Mouse (Mus musculus) retina, postnatal 7 days (tissue): ENCODE data around the gene Phka2.

Source experiments
- DNase-seq: peaks from one replicate; pipeline ENCODE4 v3.0.0-alpha.2; 2012; ENCODE audit warnings: low read depth, low spot score

Gene Phka2

DNA sequence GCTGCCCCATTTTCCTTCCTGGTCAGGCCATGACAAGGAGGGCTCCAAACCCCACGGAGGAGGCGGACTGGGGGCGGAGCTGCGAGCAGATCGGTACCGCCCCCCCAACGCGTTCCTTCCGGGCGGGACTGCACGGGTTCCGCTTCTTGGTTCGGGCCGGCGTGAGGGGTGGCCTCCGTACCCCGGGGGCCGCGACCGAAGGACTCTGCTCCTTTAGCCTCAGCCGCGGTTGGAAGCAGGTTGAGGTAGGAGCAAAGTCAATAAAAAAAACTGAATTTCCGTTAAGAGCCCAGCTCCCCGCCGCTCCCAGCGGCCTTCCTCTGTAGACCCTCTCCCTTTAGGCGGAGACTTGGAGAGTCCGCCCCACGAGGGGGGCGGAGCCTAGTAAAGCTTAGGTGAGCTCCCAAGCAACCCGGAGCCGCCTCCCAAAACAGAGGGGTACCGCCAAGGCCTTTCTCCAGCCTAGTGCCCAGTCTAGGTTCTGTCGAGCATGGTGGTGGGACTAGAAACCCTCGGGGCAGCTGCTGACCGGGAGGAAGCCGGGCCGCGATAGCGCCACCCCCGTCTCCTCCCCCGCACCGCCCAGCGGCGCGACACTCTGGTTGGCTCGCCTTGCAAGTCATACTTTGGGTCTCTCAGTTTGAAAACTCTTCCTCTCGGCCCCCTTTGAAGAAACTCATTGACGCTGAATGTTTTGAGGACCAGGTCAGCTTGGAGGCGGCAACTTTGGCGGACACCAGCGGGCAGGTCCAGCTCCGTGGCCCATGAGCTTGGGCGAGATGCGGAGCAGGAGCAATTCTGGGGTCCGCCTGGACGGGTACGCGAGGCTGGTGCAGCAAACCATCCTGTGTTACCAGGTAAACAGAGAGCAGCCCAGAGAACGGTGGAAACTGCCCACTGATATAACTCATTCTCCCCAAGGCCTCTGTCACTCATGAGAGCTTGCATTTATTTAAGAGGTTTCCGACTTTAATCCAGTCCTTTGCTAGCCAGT is at the start of gene Phka2:
TSS of gene Phka2 (plus strand) at position 119 of the 994 bp plus-strand sequence.
- DNase-seq, result peak; percentile 51

DNA sequence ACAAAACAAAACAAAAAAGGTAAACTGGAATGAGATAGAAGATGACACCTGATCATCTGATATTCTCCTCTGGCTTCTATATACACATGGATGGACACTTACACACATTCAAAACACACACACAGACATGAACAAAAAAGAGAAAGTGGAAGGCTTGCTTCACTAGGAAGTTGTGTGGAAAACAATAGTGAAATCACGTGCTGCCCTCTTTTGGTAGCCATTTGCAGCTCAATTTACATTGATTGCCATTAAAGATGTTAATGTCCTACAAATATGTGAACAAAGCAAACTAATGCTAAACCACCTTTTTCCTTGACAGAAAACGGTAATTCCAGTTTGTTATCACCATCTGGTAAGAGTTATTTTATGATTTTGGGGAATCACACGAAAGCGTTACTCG is 46.3 kb upstream of the Phka2 start:
- DNase-seq, result no peak

DNA sequence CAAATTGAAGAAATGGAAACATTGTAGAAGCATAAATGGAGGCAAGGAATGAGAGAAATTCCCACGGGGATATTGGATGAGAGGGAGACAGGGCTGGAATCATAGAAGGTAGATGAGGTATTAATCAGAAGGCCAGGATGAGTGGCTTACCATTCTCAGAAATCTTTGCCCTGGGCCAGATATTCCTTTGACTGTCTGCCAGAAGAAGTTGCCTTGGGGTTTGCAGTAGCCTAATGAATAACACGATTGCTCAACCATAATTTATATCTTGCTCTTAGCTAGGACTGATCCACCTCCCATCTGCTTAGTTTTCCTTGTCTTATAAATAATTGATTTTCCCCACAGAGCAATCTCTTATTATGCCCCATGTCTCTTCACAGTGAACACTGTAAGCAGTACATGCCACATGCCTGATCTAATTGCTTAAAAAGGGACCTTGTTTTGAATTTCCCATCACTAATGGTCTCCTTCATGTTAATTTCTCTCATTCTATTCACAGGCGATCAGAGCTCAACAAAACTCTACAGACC is 30.6 kb upstream of the Phka2 start:
- no peak for DNase-seq

DNA sequence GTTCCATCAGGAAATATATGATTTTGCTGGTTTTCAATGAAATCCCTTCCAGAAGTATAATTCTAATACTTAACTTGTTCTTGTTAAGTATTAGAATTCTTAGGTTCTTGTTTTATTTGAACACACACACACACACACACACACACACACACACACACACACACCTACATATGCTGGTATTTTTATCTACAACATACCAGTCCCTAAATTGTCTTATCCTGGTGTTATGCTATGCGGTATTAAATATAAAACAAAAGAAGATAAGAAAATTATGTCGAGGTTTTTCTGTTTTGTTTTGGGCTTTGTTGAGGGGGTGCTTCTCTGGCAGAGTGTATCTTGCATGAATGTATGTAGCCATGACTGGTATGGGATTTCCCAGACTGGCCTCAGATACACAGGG is 12.2 kb upstream of the Phka2 start:
- no peak for DNase-seq

DNA sequence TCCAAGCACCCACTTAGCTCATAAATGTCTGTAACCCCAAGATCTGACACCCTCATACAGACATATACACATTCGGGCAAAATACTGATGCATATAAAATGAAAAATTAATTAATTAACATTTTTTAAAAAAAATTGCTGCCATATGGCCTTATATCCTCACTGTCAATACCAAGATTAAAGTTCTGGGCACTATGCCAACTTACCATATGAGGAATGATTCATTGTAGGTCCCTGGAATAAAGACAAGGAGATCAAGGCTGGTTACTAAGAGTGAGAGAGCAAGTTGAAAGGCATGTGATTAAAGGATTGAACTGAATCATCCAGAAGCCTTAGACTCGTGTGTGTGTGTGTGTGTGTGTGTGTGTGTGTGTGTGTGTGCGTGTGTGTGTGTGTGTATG is 7.6 kb upstream of the Phka2 start:
- peak; percentile 16 for DNase-seq

DNA sequence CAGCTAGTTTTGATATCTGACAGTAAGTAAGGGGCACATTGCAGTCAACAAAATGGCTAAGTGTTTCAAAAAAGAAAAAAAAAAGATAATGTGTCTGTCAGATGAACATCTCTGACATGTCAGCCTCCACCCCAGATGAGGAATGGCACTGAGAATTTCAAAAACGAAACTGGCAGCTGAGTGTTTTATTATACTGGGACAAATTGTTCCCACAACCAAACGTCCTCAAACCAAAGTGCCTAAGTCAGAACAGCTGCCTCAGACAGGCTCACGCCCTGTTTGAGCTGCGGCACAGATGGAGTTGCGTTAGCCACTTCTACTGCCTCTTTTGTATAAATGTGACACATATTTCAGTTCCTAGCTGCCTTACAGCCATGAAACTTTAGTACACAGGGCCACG is 7.0 kb upstream of the Phka2 start:
- DNase-seq, result no peak

DNA sequence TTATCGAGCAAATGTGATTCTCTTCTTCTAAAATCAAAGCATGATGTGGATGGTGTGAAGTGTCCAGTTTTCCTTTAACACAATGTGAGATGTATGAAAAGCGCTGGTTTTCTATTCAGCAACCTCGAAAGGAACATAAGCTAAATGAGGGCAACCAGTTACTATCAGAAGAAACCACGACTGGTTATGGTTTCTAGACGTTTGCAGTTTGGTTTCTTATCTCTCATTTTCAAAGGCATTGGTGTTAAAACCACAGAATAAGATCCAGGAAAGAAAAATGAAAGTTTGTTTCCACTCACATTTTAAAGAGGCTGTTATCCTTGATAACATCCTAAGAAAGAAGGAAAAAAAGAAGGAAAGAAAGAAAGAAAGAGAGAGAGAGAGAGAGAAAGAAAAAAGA is 5.5 kb upstream of the Phka2 start:
- DNase-seq, result no peak

DNA sequence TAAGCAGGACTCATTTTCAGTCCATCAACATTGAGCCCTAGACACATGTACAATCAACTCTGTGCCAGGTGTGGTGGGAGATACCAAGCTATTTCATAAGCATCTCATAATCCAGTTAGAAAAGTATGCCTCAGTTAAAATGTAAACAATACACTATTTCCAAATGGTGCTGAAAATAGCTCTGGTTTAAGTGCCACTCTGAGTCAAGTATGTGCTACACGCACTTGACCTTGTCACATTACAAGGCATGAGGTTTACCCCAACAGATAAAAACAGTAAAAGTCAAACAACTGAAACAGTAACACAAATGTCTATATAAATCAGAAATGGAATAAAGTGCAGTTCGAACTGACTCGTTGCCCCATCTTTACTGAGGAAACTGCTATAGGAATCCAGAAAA is 871 bp upstream of the Phka2 start:
- DNase-seq, result no peak

DNA sequence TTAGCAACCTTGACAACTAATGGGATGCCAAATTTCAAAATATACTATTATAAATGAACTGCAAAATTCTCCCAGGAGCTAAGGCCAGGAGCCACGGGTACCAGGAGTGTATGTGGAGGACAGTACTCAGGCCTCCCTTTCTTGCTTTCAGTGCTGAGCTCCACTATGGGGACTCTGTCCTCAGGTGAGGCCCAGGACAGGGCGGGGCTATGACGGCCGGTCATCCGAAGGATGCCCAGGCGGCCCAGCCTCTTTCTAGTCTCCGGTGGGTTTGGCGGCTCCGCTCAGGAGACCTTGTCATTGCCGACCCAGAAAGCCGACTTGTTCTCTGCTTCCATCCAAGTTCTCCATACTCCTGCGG is 299 bp upstream of the Phka2 start:
- DNase-seq, result no peak

DNA sequence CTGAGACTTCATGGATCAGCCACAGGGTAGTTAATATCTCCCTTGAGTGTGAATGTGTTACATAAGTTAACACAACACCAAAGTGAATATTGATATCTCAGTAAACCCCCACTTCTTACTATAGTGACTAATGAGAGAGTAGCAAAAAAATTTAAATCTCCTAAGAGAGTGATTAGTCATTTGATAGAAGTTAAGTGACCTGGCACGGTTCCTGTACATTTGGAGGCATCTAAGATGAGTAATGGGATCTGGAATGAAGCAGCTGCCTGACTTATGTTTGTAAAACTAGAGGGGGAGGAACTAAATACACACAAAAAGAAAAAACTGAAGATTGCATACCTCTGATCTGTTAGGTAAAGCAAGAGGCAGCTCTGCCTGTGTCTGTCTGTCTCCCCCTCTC is 7.1 kb downstream of the Phka2 start:
- DNase-seq, result no peak

DNA sequence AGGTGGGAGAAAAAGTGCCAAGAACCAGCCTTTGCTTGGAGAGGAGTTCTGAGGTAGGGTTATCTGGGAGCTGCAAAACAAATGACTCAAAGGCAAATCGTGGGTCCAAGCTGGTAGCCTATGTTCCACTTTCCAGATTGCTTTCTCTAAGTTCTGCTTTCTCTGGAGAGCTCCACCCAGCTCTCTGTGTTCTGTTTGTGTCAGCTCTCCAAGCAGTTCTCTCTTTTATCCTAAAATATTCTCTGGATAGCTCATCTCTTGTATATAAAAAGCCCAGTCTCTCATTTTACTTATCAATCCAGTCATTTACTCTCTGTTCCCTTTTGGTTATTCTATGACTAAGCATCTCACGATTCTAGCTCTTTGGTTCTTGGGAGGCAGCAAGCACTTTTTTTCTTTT is 8.2 kb downstream of the Phka2 start:
- no peak for DNase-seq

DNA sequence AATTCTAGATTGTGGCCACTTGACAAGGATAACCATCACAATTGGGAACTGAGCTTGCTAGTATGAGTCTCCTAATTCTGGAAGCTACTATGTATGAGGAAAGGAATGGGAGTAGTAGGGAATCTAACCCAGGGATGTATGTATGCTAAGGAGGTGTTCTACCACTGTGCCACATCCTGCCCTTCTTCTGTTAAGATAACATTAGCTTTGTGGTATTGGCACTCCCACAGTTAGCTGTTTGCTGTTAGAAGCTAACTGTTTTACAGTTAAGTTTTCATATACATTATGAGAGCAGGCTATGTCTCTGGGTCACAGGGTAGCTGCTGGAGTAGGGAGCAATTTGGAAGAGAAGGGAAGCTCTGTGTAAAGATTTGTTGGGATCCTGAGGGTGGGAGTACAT is 14.1 kb downstream of the Phka2 start:
- no peak for DNase-seq

DNA sequence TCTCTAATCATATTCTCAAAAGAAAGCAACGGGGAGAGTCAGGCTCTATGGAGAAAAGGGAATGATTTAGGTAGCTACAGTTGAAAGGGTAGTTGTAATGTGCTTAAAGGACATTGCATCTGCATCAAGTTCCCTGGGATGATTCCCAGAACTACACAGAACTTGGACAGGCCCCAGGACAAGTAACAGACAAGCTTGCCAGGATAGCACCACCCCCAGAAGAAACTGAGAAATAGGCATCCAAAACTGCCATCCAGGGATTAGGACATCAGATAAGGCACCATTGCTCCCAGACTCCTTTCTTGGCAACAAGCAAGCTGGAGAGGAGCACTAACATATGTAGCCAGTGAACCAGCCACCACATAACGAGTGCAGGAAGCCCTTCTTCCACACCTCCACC is 40.8 kb downstream of the Phka2 start:
- DNase-seq, result no peak

DNA sequence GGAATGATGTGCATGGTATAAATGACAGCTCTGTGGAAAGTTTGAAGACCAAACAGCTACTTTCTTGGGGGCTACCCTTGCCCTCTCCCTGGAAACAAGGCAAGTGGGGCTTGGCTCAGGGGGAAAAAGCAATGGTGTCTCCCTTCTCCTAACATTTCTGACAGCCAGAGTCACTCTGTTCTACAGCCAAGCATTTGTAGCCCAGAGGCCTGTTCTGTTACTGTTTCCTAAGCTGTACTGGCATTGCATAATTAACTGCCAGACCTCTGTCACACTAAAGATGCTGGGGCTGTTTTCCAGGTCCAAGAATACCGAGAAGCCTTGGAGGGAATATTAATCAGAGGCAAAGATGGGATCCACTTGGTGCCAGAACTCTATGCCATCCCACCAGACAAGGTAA is 46.9 kb downstream of the Phka2 start:
- no peak for DNase-seq

DNA sequence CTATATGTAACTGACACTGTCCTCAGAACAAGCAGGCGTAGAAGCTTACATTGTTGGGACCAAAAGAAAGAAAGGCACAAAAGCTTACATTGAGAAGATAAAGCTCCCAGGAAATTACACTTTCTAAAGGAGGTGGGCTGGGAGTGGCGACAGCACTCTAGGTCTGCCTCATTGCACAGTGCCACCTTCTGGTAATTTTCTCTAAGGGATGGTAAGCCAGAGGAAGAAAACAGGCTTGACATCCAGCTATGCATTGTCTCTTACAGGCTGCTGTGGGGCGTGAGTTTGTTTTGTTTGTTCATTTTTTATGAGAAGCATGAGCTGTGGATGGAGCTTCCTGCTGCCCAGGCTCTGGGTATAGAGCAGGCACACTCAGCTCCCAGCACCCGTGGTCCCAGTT is 50.1 kb downstream of the Phka2 start:
- no peak for DNase-seq

DNA sequence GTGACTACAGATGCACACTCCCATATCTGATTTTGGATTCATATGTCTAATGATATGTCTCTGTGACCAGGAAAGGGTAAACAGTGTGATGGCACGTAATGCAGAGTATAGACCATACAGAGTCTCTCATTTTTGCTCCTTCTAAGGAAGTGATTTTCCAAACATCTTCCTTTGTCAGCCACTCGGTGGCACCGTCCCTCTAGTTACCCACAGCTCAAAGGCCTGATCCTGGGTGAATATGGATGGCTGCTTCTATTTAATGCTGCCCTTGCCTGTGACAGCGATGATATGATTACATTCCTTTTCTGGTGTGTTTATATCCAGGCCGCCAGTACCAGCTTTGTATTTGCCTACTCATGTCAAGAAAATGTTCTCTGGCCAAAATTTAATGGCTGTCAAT is 81.6 kb downstream of the Phka2 start:
- DNase-seq, result no peak

DNA sequence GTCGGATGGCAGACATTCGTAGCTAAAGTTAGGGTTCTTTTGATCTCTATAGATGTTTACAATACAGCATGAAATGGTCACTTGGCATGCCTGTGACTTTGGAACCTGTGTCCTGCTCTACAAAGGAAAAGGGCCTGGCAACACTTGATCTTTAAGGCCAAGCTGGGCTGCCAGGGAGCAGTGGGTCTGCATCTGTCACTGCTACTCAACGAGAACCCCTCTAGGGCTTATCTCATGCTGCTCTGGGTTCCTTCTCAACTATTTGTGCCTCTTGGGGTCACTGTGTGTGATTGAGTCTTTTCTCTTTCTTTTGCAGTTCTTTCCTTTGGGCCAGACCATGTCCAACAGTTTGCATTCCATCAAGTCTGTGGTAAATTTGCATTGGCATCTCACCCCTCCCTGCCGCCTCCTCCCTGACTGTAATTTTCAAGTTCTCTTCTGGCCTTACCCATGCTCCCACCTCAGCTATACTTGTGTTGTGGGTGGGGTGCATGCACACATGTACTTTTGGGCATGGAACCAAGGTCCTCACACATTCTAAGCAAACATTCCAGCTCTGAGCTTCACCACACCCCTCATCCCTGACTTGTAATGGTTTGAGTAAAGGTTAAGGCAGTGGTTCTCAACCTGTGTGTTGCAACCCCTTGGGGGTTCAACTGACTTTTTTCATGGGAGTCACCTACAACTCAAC is 82.3 kb downstream of the Phka2 start:
- no peak for DNase-seq

DNA sequence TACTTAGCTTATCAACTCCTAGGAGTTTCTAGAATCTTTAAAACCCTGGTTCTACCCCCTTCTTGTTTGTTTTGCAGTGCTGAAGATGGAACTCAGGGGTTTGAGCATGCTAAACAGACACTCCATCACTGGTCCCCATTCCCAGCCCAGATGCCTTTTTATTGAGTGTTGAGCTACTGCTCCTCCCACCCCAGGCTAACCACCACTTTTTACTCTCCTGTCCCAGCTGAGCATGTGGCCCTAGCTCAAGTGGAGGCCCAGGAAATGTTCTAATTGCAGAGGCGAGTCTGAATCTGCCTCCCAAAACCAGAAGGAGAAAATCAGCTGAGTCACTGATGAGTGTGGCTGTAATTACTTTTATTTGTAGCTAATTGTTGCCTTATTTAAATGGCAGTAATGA is 83.1 kb downstream of the Phka2 start:
- DNase-seq, result no peak

DNA sequence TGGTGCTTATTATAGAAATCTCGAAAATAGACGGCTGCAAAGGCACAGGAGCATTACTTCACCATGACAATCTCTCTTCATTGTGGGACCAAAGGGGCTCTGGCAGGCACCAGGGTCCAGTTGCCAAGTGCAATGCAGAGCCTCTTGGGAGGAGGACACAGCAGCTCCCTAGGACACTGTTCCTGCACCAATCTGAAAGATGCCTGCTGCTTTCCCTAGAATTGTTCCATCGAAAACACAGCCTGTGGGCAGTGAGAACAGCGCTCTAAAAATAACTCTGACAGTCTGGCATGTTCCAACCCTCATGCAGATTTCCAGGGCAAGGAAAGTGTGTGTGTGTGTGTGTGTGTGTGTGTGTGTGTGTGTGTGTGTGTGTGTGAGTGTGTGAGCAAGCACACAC is 86.6 kb downstream of the Phka2 start:
- DNase-seq, result no peak

DNA sequence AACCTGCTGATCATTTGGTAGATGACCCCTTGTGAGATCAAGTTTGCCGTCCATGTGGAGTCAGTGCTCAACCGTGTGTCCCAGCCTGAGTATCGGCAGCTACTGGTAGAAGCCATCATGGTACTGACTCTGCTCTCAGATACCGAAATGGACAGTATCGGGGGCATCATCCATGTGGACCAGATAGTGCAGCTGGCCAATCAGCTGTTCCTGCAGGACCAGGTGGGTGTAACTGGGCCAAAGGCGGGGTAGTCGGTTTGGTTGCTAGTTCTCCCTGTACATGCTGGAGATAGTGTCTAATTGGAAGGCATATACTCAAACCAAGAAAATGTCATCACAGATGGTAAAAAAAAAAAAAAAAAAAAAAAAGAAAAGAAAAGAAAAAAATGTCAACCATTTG is 88.2 kb downstream of the Phka2 start:
- no peak for DNase-seq

DNA sequence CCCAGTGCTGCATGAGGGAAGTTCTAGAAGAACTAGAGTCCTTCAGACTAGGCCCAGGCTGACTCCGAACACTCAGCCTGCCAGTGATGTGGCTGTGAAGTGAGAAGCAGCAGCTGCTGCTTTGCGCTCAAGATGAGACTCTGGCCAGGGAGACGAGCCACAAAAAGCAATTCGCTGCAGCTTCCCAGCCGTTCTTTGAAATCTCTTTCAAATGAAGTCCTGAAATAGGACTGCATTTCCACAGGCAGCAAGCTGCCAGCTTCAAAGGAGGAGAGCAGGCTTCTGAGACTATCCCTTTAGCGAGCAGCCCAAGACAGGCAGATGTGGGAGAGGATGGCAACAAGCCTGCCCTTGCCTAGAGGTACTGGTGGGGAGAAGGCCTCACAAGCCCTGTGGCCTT is 91.0 kb downstream of the Phka2 start:
- no peak for DNase-seq

DNA sequence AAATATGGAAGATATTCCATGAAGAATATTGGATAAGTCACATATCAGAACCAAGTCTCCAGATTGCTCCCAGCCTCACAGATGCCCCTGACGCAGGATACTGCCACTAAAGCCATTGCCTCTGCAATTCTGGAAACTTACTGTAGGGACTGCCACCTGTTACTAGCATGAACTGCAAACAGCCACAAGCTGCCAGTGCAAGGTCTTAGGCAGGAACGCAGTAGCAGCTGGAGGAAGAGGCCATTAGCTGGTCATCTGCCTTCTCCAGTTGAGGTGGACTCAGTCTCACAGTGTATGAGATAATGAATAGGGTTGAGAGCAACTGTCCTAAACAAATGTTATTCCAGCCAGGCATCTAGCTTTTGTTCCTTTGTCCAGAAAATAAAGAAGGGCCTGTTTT is 96.1 kb downstream of the Phka2 start:
- DNase-seq, result no peak
